Mouse (Mus musculus): ENCODE measurements around the gene Prim1. TPM values are rescaled to one million over a fixed set of nuclear protein-coding genes. Genes with fewer than 3 reads are reported as not detected.
A peak's percentile ranks its signal among the peaks of the same experiment; 100 is the strongest.

The Prim1 gene
- 1.3 TPM in 2 replicates for polyA plus RNA-seq (2012)

DNA sequence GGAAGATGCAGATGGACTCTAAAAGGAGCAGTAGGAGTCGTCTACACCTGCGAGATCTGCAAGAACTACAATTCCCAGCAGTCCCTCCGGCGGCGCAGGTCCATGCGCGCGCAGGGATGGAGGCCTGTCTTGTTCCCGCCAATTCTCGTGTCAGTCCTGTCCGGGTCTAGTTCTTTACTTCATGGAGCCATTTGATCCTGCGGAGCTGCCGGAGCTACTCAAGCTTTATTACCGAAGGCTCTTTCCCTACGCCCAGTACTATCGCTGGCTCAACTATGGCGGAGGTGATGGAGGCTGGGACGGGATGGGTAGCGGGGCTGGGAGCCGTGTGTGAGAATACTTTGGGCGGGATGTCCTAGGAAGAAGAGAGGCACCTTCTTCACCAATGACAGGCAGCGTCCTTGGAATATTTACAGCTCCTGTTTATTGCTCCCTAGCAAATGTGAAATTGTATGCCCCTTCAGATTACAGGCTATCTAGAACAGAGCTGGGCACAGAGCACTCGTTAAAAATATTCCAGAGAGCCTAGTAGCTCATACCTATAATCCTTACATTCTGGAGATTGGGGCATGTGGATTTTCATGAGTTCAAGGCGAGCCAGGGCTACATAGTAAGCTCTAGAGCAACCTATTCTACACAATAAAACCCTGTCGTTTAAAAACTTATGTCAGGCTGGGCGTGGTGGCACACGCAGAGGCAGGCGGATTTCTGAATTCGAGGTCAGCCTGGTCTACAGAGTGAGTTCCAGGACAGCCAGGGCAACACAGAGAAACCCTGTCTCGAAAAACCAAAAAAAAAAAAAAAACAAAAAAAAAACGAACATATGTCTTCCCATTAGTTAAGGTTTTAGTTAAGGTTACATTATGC, at the start of gene Prim1:
Gene Prim1, plus strand, starts transcription at position 101 of the 867 bp plus-strand sequence.
- H3K4me3 ChIP-seq (replicated peaks), result peak within 1 kb of the TSS; percentile 97
- H3K27me3 ChIP-seq (ENCODE audit: control insufficient read depth), result no peaks in the 10 kb centered on the region
- TF ChIP-seq TAL1 (IDR thresholded peaks at IDR 0.05; ENCODE audit: low read length) (no peak), GATA1 (IDR thresholded peaks at IDR 0.05; ENCODE audit: low read length) (no peak)
- no peaks in the 10 kb centered on the region for H3K9me3 ChIP-seq (ENCODE audit: control insufficient read depth, low read length)
- peaks cover 38% of the 10 kb centered on the region for H3K36me3 ChIP-seq (ENCODE audit: control insufficient read depth)
- peaks cover 25% of the 10 kb centered on the region for H3K4me1 ChIP-seq (ENCODE audit: control insufficient read depth)

DNA sequence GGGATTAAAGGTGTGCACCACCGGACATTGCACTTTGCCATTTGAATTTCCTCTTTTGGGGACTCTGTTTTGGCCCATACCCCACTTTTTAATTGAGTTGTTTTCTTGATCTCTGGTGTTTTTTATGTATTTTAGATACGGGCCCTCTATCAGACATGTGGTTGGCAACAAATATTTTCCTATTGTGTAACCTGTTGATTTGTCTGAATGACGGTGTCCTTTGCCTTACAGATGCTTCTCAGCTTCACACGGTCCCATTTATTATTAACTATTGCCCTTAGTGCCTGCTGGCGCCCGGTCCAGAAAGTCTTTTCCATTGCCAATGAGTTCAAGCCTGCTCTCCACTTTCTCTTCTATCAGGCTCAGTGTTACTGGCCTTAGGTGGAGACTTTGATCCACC, 48.5 kb upstream of the Prim1 start:
- no peaks in the 10 kb centered on the region for H3K27me3 ChIP-seq (ENCODE audit: control insufficient read depth)
- H3K36me3 ChIP-seq (ENCODE audit: control insufficient read depth), result no peaks in the 10 kb centered on the region
- TF ChIP-seq TAL1 (IDR thresholded peaks at IDR 0.05; ENCODE audit: low read length), result no peak
- TF ChIP-seq GATA1 (IDR thresholded peaks at IDR 0.05; ENCODE audit: low read length), result no peak
- peaks cover 7% of the 10 kb centered on the region for H3K4me1 ChIP-seq (ENCODE audit: control insufficient read depth)
- no peak overlapping the region for H3K4me3 ChIP-seq (replicated peaks)
- peaks cover 4% of the 10 kb centered on the region for H3K9me3 ChIP-seq (ENCODE audit: control insufficient read depth, low read length)

DNA sequence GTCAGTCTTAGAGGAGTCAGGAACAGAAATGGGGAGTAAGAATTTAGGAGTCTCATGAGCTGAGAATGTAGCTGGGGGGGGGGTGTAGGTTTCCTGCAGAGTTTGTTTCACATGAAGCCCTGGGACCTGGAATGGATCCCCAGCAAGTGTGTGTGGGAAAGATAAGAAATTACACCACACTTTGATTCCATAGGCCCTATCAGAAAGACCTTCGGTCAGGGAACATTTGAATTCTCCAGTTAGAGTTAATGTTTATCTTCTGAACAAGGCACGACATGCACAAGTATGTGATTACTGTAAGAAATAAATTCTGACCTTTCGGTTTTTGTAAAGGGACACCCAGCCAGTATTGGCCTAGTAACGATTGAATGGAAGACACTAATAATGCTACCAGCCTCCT, 45.1 kb upstream of the Prim1 start:
- H3K4me1 ChIP-seq (ENCODE audit: control insufficient read depth), result peaks cover 6% of the 10 kb centered on the region
- no peaks in the 10 kb centered on the region for H3K27me3 ChIP-seq (ENCODE audit: control insufficient read depth)
- TF ChIP-seq TAL1 (IDR thresholded peaks at IDR 0.05; ENCODE audit: low read length), result no peak
- no peak for TF ChIP-seq GATA1 (IDR thresholded peaks at IDR 0.05; ENCODE audit: low read length)
- no peaks in the 10 kb centered on the region for H3K36me3 ChIP-seq (ENCODE audit: control insufficient read depth)
- H3K9me3 ChIP-seq (ENCODE audit: control insufficient read depth, low read length), result no peaks in the 10 kb centered on the region
- H3K4me3 ChIP-seq (replicated peaks), result no peak overlapping the region

DNA sequence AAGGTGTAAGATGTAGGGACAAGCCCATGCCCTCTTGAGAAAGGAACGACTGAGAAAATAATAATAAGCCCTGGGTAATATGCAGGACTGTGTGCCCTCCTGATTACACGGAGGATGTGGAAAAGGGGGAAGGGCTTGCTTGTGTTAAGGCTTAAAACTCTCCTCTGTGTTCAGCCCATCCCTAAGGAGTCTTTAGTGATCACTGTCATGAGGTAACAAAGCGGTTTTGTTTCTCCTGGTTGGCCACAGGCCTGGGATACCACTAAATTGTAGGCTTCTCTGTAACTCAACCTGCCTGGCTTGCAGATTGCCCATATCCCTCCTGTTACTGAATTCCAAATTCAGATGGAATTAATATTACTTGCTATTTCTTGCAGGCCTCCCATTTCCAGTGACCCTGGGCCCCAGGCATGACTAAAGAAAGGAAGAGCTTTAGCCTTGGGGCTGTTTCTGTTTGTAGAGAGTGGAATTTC, 44.6 kb upstream of the Prim1 start:
- H3K9me3 ChIP-seq (ENCODE audit: control insufficient read depth, low read length), result no peaks in the 10 kb centered on the region
- no peak for TF ChIP-seq TAL1 (IDR thresholded peaks at IDR 0.05; ENCODE audit: low read length)
- TF ChIP-seq GATA1 (IDR thresholded peaks at IDR 0.05; ENCODE audit: low read length), result no peak
- H3K4me1 ChIP-seq (ENCODE audit: control insufficient read depth), result peaks cover 6% of the 10 kb centered on the region
- H3K4me3 ChIP-seq (replicated peaks), result no peak overlapping the region
- no peaks in the 10 kb centered on the region for H3K36me3 ChIP-seq (ENCODE audit: control insufficient read depth)
- H3K27me3 ChIP-seq (ENCODE audit: control insufficient read depth), result no peaks in the 10 kb centered on the region

DNA sequence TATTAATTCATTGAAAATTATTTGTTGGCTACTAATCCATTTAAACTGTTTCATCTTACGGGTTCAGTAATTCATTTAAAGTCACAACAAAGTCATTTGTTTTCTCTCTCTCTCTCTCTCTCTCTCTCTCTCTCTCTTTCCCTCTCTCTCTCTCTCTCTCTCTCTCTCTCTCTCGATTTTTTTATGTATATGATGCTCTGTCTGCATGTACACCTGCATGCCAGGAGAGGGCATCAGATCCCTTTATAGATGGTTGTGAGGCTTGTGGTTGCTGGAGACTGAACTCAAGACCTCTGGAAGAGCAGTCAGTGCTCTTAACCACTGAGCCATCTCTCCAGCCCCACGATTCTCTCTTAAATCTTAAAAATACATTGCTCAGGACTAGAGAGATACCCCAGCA, 43.8 kb upstream of the Prim1 start:
- no peak for TF ChIP-seq GATA1 (IDR thresholded peaks at IDR 0.05; ENCODE audit: low read length)
- no peak for TF ChIP-seq TAL1 (IDR thresholded peaks at IDR 0.05; ENCODE audit: low read length)
- no peak overlapping the region for H3K4me3 ChIP-seq (replicated peaks)
- H3K9me3 ChIP-seq (ENCODE audit: control insufficient read depth, low read length), result no peaks in the 10 kb centered on the region
- H3K27me3 ChIP-seq (ENCODE audit: control insufficient read depth), result no peaks in the 10 kb centered on the region
- H3K36me3 ChIP-seq (ENCODE audit: control insufficient read depth), result no peaks in the 10 kb centered on the region
- peaks cover 6% of the 10 kb centered on the region for H3K4me1 ChIP-seq (ENCODE audit: control insufficient read depth)

DNA sequence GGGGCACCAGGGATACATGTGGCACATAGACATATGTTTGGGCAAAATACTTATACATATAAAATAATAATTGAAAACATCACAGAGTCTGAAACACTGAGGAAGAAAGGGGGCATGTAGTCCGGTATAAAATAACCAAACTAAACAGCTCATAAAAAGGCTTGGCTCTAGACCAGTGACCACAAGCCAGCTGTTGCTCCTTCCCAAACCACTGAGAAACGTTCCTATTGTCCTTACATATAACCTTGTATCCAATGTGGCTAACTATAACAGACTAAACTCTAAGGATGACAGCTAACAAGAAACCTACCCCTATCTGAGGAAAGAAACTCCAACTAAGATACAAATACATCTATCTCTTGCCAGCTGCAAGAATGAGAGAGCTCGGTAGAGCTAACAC, 40.9 kb upstream of the Prim1 start:
- Histone ChIP-seq H3K4me3 (replicated peaks) (no peak overlapping the region), H3K9me3 (ENCODE audit: control insufficient read depth, low read length) (no peaks in the 10 kb centered on the region), H3K27me3 (ENCODE audit: control insufficient read depth) (no peaks in the 10 kb centered on the region), H3K4me1 (ENCODE audit: control insufficient read depth) (peaks cover 6% of the 10 kb centered on the region), H3K36me3 (ENCODE audit: control insufficient read depth) (no peaks in the 10 kb centered on the region)
- TF ChIP-seq GATA1 (IDR thresholded peaks at IDR 0.05; ENCODE audit: low read length) (no peak), TAL1 (IDR thresholded peaks at IDR 0.05; ENCODE audit: low read length) (no peak)

DNA sequence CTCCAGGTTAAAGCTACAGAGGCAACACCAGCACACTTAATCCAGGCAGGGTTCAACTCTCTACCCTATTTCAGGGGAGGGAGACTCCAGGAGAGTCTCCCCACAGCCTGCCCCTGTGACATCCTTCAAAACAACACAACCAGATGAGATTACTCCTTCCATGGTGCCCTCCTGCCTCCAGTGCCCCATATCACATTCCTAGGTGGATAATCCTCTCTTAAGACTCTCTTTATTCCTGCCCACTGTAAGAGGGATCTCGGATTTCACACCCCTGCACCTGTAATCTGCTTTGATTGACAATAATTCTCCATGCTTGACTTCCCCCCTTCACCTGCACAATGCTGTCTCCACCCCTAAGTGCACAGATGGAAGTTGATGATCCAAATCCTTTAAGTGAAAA, 39.5 kb upstream of the Prim1 start:
- no peaks in the 10 kb centered on the region for H3K27me3 ChIP-seq (ENCODE audit: control insufficient read depth)
- H3K4me3 ChIP-seq (replicated peaks), result no peak overlapping the region
- H3K4me1 ChIP-seq (ENCODE audit: control insufficient read depth), result no peaks in the 10 kb centered on the region
- no peaks in the 10 kb centered on the region for H3K36me3 ChIP-seq (ENCODE audit: control insufficient read depth)
- TF ChIP-seq GATA1 (IDR thresholded peaks at IDR 0.05; ENCODE audit: low read length), result no peak
- TF ChIP-seq TAL1 (IDR thresholded peaks at IDR 0.05; ENCODE audit: low read length), result no peak
- H3K9me3 ChIP-seq (ENCODE audit: control insufficient read depth, low read length), result no peaks in the 10 kb centered on the region

DNA sequence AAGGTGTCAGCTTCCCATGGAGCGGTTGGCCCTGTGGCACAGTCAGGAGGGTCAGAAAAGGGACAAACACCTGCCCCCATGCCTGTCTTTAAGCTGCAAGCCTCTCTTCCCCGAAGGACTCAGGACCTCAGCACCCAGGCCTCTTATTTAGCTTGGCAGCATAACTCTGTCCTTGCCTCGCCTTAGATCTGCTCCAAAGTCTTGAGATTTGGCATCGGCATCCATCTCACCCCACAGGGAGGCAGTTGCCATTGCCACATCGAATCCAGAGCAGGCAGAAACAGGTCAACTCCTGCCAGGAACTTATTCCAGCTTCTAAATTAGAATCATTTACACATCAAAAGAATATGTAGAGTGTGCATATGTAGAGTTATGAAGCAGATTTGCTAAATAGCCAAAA, 30.3 kb upstream of the Prim1 start:
- no peaks in the 10 kb centered on the region for H3K27me3 ChIP-seq (ENCODE audit: control insufficient read depth)
- no peaks in the 10 kb centered on the region for H3K36me3 ChIP-seq (ENCODE audit: control insufficient read depth)
- TF ChIP-seq TAL1 (IDR thresholded peaks at IDR 0.05; ENCODE audit: low read length) (no peak), GATA1 (IDR thresholded peaks at IDR 0.05; ENCODE audit: low read length) (no peak)
- H3K4me1 ChIP-seq (ENCODE audit: control insufficient read depth), result no peaks in the 10 kb centered on the region
- no peaks in the 10 kb centered on the region for H3K9me3 ChIP-seq (ENCODE audit: control insufficient read depth, low read length)
- H3K4me3 ChIP-seq (replicated peaks), result no peak overlapping the region

DNA sequence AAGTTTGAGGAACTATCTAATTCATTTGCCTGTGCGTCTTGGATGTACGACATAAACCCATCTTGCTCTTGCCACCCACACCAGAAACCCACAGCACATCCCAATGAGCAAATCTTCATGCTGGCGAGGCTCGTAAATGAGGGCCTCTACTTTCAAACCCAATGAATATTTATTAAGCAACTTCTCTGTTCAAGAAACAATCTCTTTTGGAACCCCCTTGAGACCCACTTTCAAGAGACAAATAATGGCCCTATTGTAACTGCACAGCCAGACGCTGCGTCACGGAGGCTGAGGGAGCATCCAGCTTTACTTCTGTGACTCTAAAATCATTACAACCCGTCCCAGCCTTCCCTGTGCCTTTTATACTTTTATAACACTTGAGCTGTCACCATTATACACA, 29.4 kb upstream of the Prim1 start:
- Histone ChIP-seq H3K4me3 (replicated peaks) (no peak overlapping the region), H3K27me3 (ENCODE audit: control insufficient read depth) (no peaks in the 10 kb centered on the region), H3K36me3 (ENCODE audit: control insufficient read depth) (no peaks in the 10 kb centered on the region), H3K9me3 (ENCODE audit: control insufficient read depth, low read length) (no peaks in the 10 kb centered on the region), H3K4me1 (ENCODE audit: control insufficient read depth) (no peaks in the 10 kb centered on the region)
- TF ChIP-seq TAL1 (IDR thresholded peaks at IDR 0.05; ENCODE audit: low read length) (no peak), GATA1 (IDR thresholded peaks at IDR 0.05; ENCODE audit: low read length) (no peak)

All from erythroblast, embryonic 14.5 days (primary cell).